Mouse (Mus musculus) heart, postnatal 0 days (tissue): ENCODE data around the gene Dcdc2c.

Source experiments
- CTCF ChIP-seq: IDR thresholded peaks from 2 replicates; pipeline ENCODE4 v1.5.1; 2016; ENCODE audit warnings: antibody characterized with exemption, control low read depth, low read depth
- EP300 ChIP-seq: IDR thresholded peaks from 2 replicates; pipeline ENCODE4 v1.6.1; 2016; ENCODE audit warnings: antibody characterized with exemption, low read depth

- 0 out of 2 replicates have a peak, but pooled peaks have one; percentile 4 for TF ChIP-seq CTCF
- no peak for TF ChIP-seq EP300
Measured at GRCm38 (mm10) chr12:28416957-28417356, 135.2 kb downstream of the Dcdc2c start.
